Mouse (Mus musculus) erythroblast, embryonic 14.5 days (primary cell): ENCODE measurements around the gene Znrf1. TPM values are rescaled to one million over a fixed set of nuclear protein-coding genes. Genes with fewer than 3 reads are reported as not detected.

ENCODE experiments used
- H3K27me3 ChIP-seq: 2 replicates; pipeline ENCODE4 v1.6.1; 2012; ENCODE audit warnings: inconsistent platforms; ENCODE audit not compliant: control insufficient read depth
- H3K36me3 ChIP-seq: 2 replicates; pipeline ENCODE4 v1.6.1; 2012; ENCODE audit warnings: mild to moderate bottlenecking, inconsistent platforms; ENCODE audit not compliant: control insufficient read depth
- H3K4me1 ChIP-seq: 2 replicates; pipeline ENCODE4 v1.6.1; 2012; ENCODE audit warnings: inconsistent platforms; ENCODE audit not compliant: control insufficient read depth
- H3K4me3 ChIP-seq: replicated peaks from 2 replicates; pipeline ENCODE3; 2012; ENCODE audit warnings: moderate library complexity, mild to moderate bottlenecking, inconsistent platforms
- H3K9me3 ChIP-seq: 2 replicates; pipeline ENCODE4 v1.6.1; 2012; ENCODE audit warnings: low read length, inconsistent platforms, mixed read lengths; ENCODE audit not compliant: control insufficient read depth
- GATA1 ChIP-seq: IDR thresholded peaks from 2 replicates; pipeline ENCODE4 v1.6.1; 2012; ENCODE audit warnings: low read length, inconsistent platforms, mixed read lengths
- TAL1 ChIP-seq: IDR thresholded peaks from 3 replicates; pipeline ENCODE4 v1.6.1; 2012; ENCODE audit warnings: low read length, inconsistent platforms, mixed read lengths
- polyA plus RNA-seq: library from polyadenylated mRNA; stranded (reverse); fragments of >175 nt; gene quantifications from 2 replicates; pipeline ENCODE4 v1.2.3, GENCODE M21; 2012

Gene Znrf1
- polyA plus RNA-seq, 1 experiment, result 0.85 TPM

- H3K9me3 ChIP-seq, result no peaks in the 10 kb centered on the region
- no peak for TF ChIP-seq GATA1
- TF ChIP-seq TAL1, result no peak
- H3K4me3 ChIP-seq, result no peak overlapping the region
- peaks cover 65% of the 10 kb centered on the region for H3K4me1 ChIP-seq
- H3K36me3 ChIP-seq, result peaks cover 2% of the 10 kb centered on the region; the same call in 1 of the 2 replicates
- H3K27me3 ChIP-seq, result no peaks in the 10 kb centered on the region
Observed at GRCm38 (mm10) chr8:111572431-111572830, 36.5 kb downstream of the Znrf1 start.

GRCm38 (mm10) chr8:111573583-111573982, 37.7 kb downstream of the Znrf1 start:
- peaks cover 53% of the 10 kb centered on the region for H3K4me1 ChIP-seq
- peak overlapping the region; percentile 66 for H3K4me3 ChIP-seq
- H3K36me3 ChIP-seq, result peaks cover 2% of the 10 kb centered on the region; the same call in 1 of the 2 replicates
- H3K9me3 ChIP-seq, result no peaks in the 10 kb centered on the region
- no peaks in the 10 kb centered on the region for H3K27me3 ChIP-seq
- TF ChIP-seq TAL1 (no peak), GATA1 (peak; percentile 63)

GRCm38 (mm10) chr8:111574016-111574415, 38.1 kb downstream of the Znrf1 start:
- Histone ChIP-seq H3K4me3 (peak overlapping the region; percentile 66), H3K9me3 (no peaks in the 10 kb centered on the region), H3K4me1 (peaks cover 50% of the 10 kb centered on the region), H3K36me3 (peaks cover 2% of the 10 kb centered on the region; the same call in 1 of the 2 replicates), H3K27me3 (no peaks in the 10 kb centered on the region)
- TF ChIP-seq TAL1 (no peak), GATA1 (no peak)

GRCm38 (mm10) chr8:111575492-111575891, 39.6 kb downstream of the Znrf1 start:
- Histone ChIP-seq H3K27me3 (no peaks in the 10 kb centered on the region), H3K4me1 (peaks cover 40% of the 10 kb centered on the region), H3K36me3 (peaks cover 2% of the 10 kb centered on the region; the same call in 1 of the 2 replicates), H3K4me3 (no peak overlapping the region), H3K9me3 (no peaks in the 10 kb centered on the region)
- TF ChIP-seq TAL1, result no peak

GRCm38 (mm10) chr8:111576501-111576900, 40.6 kb downstream of the Znrf1 start:
- Histone ChIP-seq H3K4me3 (no peak overlapping the region), H3K36me3 (peaks cover 2% of the 10 kb centered on the region; the same call in 1 of the 2 replicates), H3K9me3 (no peaks in the 10 kb centered on the region), H3K27me3 (no peaks in the 10 kb centered on the region), H3K4me1 (peaks cover 39% of the 10 kb centered on the region)
- TF ChIP-seq TAL1 (no peak), GATA1 (no peak)

GRCm38 (mm10) chr8:111577880-111578533, 42.1 kb downstream of the Znrf1 start:
- Histone ChIP-seq H3K4me1 (peaks cover 25% of the 10 kb centered on the region), H3K36me3 (peaks cover 2% of the 10 kb centered on the region; the same call in 1 of the 2 replicates), H3K27me3 (no peaks in the 10 kb centered on the region), H3K4me3 (no peak overlapping the region), H3K9me3 (no peaks in the 10 kb centered on the region)
- TF ChIP-seq TAL1 (no peak), GATA1 (no peak)

GRCm38 (mm10) chr8:111579318-111579717, 43.4 kb downstream of the Znrf1 start:
- TF ChIP-seq TAL1 (no peak), GATA1 (no peak)
- Histone ChIP-seq H3K9me3 (peaks cover 3% of the 10 kb centered on the region; the same call in 1 of the 2 replicates), H3K27me3 (no peaks in the 10 kb centered on the region), H3K36me3 (peaks cover 2% of the 10 kb centered on the region; the same call in 1 of the 2 replicates), H3K4me3 (no peak overlapping the region), H3K4me1 (peaks cover 12% of the 10 kb centered on the region)

GRCm38 (mm10) chr8:111580306-111580705, 44.4 kb downstream of the Znrf1 start:
- peaks cover 8% of the 10 kb centered on the region for H3K4me1 ChIP-seq
- peaks cover 2% of the 10 kb centered on the region; the same call in 1 of the 2 replicates for H3K36me3 ChIP-seq
- peaks cover 3% of the 10 kb centered on the region; the same call in 1 of the 2 replicates for H3K9me3 ChIP-seq
- no peak for TF ChIP-seq TAL1
- TF ChIP-seq GATA1, result no peak
- H3K4me3 ChIP-seq, result no peak overlapping the region
- H3K27me3 ChIP-seq, result no peaks in the 10 kb centered on the region

GRCm38 (mm10) chr8:111582386-111582785, 46.5 kb downstream of the Znrf1 start:
- H3K4me1 ChIP-seq, result peaks cover 15% of the 10 kb centered on the region
- H3K36me3 ChIP-seq, result no peaks in the 10 kb centered on the region
- H3K4me3 ChIP-seq, result no peak overlapping the region
- TF ChIP-seq GATA1 (no peak), TAL1 (no peak)
- peaks cover 3% of the 10 kb centered on the region; the same call in 1 of the 2 replicates for H3K9me3 ChIP-seq
- no peaks in the 10 kb centered on the region for H3K27me3 ChIP-seq
